Mouse (Mus musculus): ENCODE measurements around the gene Kcnh6.

DNA sequence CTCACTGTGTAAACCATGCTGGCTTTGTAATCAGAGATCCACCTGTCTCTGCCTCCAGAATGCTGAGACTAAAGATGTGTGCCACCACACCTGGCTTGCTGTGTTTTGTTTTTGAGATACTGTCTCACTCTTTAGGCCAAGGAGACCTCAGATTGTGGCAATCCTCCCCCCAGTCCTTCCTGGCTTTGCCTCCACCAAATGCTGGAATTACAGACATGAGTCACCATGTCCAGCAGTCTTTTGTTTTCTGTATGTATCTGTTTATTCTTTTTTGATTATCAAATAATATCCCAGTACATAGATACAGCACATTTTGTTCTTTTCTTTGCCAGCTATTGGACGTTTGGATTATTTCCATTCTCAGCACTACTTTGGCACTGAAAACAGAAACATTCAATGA lies 49.4 kb upstream of the Kcnh6 start:
- TF ChIP-seq POLR2A (IDR thresholded peaks at IDR 0.05; ENCODE audit: insufficient read depth, low read depth, low read length), result no peak
- no peak for TF ChIP-seq CTCF (IDR thresholded peaks at IDR 0.05; ENCODE audit: insufficient read depth, low read depth, low read length)

Data from olfactory bulb, adult 2 months (tissue).